Mouse (Mus musculus) macrophage (primary cell): ENCODE measurements around the gene Nfe2l2. TPM values are rescaled to one million over a fixed set of nuclear protein-coding genes. Genes with fewer than 3 reads are reported as not detected.
A peak's percentile ranks its signal among the peaks of the same experiment; 100 is the strongest.
"Not testable (repeated sequence)": the region's sequence is repeated elsewhere in the genome, so short reads cannot be mapped to it uniquely, and the experiment has no call there.

Experiments used
- H3K27ac ChIP-seq: fragments of 350-480 bp; formaldehyde crosslinking; 2 replicates; pipeline ENCODE4 v1.9.0; 2021
- H3K36me3 ChIP-seq: fragments of 350-480 bp; formaldehyde crosslinking; 2 replicates; pipeline ENCODE4 v1.9.0; 2021; ENCODE audit errors: inconsistent target
- H3K4me3 ChIP-seq: fragments of 350-480 bp; formaldehyde crosslinking; 2 replicates; pipeline ENCODE4 v1.9.0; 2021; ENCODE audit errors: inconsistent target
- H3K79me2 ChIP-seq: fragments of 350-480 bp; formaldehyde crosslinking; 2 replicates; pipeline ENCODE4 v1.9.0; 2021; ENCODE audit errors: inconsistent target
- WGBS: methylation state at CpG from one replicate; pipeline ENCODE4 v1.1.7; 2026; ENCODE audit warnings: inconsistent platforms; ENCODE audit not compliant: missing documents; 5-methylcytosine and 5-hydroxymethylcytosine counted together
- polyA plus RNA-seq: library from polyadenylated mRNA; stranded (reverse); fragments of 250-400 nt; gene quantifications from 3 replicates; pipeline ENCODE4 v1.2.4, GENCODE M21; 2018; ENCODE audit warnings: inconsistent platforms

The Nfe2l2 gene
- polyA plus RNA-seq, 1 experiment from 2014 or later: 430 TPM

GRCm38 (mm10) chr2:75657907-75658691, 46.3 kb downstream of the Nfe2l2 start:
- WGBS: 15% methylated on average over 18 of the region's 18 CpGs
- peak overlapping the region; percentile 75 for H3K4me3 ChIP-seq
- H3K36me3 ChIP-seq: 0 out of 2 replicates have a peak, but pooled peaks cover 8% of the 10 kb centered on the region
- peak overlapping the region; percentile 99 for H3K27ac ChIP-seq
- H3K79me2 ChIP-seq: peaks cover 41% of the 10 kb centered on the region

GRCm38 (mm10) chr2:75656924-75657323, 47.5 kb downstream of the Nfe2l2 start:
- WGBS: 95% methylated on average over 5 of the region's 5 CpGs
- H3K27ac ChIP-seq: no peak overlapping the region

GRCm38 (mm10) chr2:75654679-75655078, 49.8 kb downstream of the Nfe2l2 start:
- Histone ChIP-seq H3K79me2 (peaks cover 7% of the 10 kb centered on the region; the same call in 1 of the 2 replicates), H3K36me3 (no peaks in the 10 kb centered on the region), H3K27ac (no peak overlapping the region), H3K4me3 (no peak overlapping the region)
- WGBS: 100% methylated on average over 1 of the region's 1 CpGs

More at GRCm38 (mm10) chr2:75656924-75657323, 47.5 kb downstream of the Nfe2l2 start:
- H3K79me2 ChIP-seq: peaks cover 29% of the 10 kb centered on the region
- H3K36me3 ChIP-seq: no peaks in the 10 kb centered on the region
- no peak overlapping the region for H3K4me3 ChIP-seq

GRCm38 (mm10) chr2:75653150-75653549, 51.3 kb downstream of the Nfe2l2 start:
- Histone ChIP-seq H3K36me3 (no peaks in the 10 kb centered on the region), H3K79me2 (peaks cover 6% of the 10 kb centered on the region; the same call in 1 of the 2 replicates), H3K27ac (no peak overlapping the region), H3K4me3 (no peak overlapping the region)

- no peaks in the 10 kb centered on the region for H3K79me2 ChIP-seq
- WGBS: 64% methylated on average over 1 of the region's 1 CpGs
- no peak overlapping the region for H3K4me3 ChIP-seq
- H3K36me3 ChIP-seq: no peaks in the 10 kb centered on the region
- no peak overlapping the region for H3K27ac ChIP-seq
These were observed 54.0 kb downstream of the Nfe2l2 start for GRCm38 (mm10) chr2:75650437-75650836.

- Histone ChIP-seq H3K4me3 (no peak overlapping the region), H3K79me2 (no peaks in the 10 kb centered on the region), H3K27ac (no peak overlapping the region), H3K36me3 (no peaks in the 10 kb centered on the region)
- 97% methylated on average over 10 of the region's 12 CpGs for WGBS
These were observed 59.2 kb downstream of the Nfe2l2 start for GRCm38 (mm10) chr2:75645251-75645650.

- Histone ChIP-seq H3K4me3 (no peak overlapping the region), H3K36me3 (no peaks in the 10 kb centered on the region), H3K27ac (no peak overlapping the region), H3K79me2 (no peaks in the 10 kb centered on the region)
- WGBS: 96% methylated on average over 5 of the region's 6 CpGs
These were observed 60.5 kb downstream of the Nfe2l2 start for GRCm38 (mm10) chr2:75643950-75644349.

- WGBS: 87% methylated on average over 7 of the region's 8 CpGs
- H3K27ac ChIP-seq: no peak overlapping the region
These were observed 61.5 kb downstream of the Nfe2l2 start for GRCm38 (mm10) chr2:75642795-75643550.

GRCm38 (mm10) chr2:75642312-75642711, 62.1 kb downstream of the Nfe2l2 start:
- H3K79me2 ChIP-seq, H3K36me3 ChIP-seq, H3K4me3 ChIP-seq, H3K27ac ChIP-seq: not testable (repeated sequence)
- no CpG with 5 or more reads among the region's 4 CpGs for WGBS

More at GRCm38 (mm10) chr2:75642795-75643550, 61.5 kb downstream of the Nfe2l2 start:
- Histone ChIP-seq H3K36me3 (no peaks in the 10 kb centered on the region), H3K4me3 (no peak overlapping the region), H3K79me2 (no peaks in the 10 kb centered on the region)

- H3K4me3 ChIP-seq, H3K36me3 ChIP-seq, H3K79me2 ChIP-seq, H3K27ac ChIP-seq: not testable (repeated sequence)
- 30% methylated on average over 2 of the region's 12 CpGs for WGBS
These were observed 64.9 kb downstream of the Nfe2l2 start for GRCm38 (mm10) chr2:75639535-75639934.

- not testable (repeated sequence) for H3K36me3 ChIP-seq, H3K4me3 ChIP-seq, H3K79me2 ChIP-seq
- 80% methylated on average over 1 of the region's 6 CpGs for WGBS
- H3K27ac ChIP-seq: peak overlapping the region; percentile 46
These were observed 66.6 kb downstream of the Nfe2l2 start for GRCm38 (mm10) chr2:75637822-75638221.

GRCm38 (mm10) chr2:75637361-75637760, 67.1 kb downstream of the Nfe2l2 start:
- no peak overlapping the region for H3K4me3 ChIP-seq
- no peaks in the 10 kb centered on the region for H3K36me3 ChIP-seq
- peak overlapping the region; percentile 46 for H3K27ac ChIP-seq
- no peaks in the 10 kb centered on the region for H3K79me2 ChIP-seq

- H3K27ac ChIP-seq, H3K4me3 ChIP-seq, H3K79me2 ChIP-seq, H3K36me3 ChIP-seq: not testable (repeated sequence)
- 90% methylated on average over 2 of the region's 2 CpGs for WGBS
These were observed 67.5 kb downstream of the Nfe2l2 start for GRCm38 (mm10) chr2:75637055-75637304.

- Histone ChIP-seq H3K4me3 (no peak overlapping the region), H3K27ac (no peak overlapping the region), H3K36me3 (no peaks in the 10 kb centered on the region), H3K79me2 (no peaks in the 10 kb centered on the region)
- 81% methylated on average over 6 of the region's 6 CpGs for WGBS
These were observed 68.0 kb downstream of the Nfe2l2 start for GRCm38 (mm10) chr2:75636261-75637054.

- H3K27ac ChIP-seq, H3K79me2 ChIP-seq, H3K36me3 ChIP-seq, H3K4me3 ChIP-seq: not testable (repeated sequence)
- 90% methylated on average over 13 of the region's 14 CpGs for WGBS
These were observed 70.0 kb downstream of the Nfe2l2 start for GRCm38 (mm10) chr2:75634431-75634830.
